Mouse (Mus musculus) CD4-positive, CD25-positive, alpha-beta regulatory T cell, adult 4 months (primary cell): ENCODE data around the gene Tldc1. TPM values are rescaled to one million over a fixed set of nuclear protein-coding genes. Genes with fewer than 3 reads are reported as not detected.

Experiments used
- ATAC-seq: one replicate; pipeline ENCODE4 v1.8.0; 2017
- polyA plus RNA-seq, 2 experiments: library from polyadenylated mRNA; unstranded; fragments of 100-300 nt; shearing (Covaris generic); gene quantifications; one replicate each; pipeline ENCODE4 v1.2.1; 2017

Tldc1 gene
- polyA plus RNA-seq, 2 experiments from 2014 or later = 6.5 to 14.3 TPM

DNA sequence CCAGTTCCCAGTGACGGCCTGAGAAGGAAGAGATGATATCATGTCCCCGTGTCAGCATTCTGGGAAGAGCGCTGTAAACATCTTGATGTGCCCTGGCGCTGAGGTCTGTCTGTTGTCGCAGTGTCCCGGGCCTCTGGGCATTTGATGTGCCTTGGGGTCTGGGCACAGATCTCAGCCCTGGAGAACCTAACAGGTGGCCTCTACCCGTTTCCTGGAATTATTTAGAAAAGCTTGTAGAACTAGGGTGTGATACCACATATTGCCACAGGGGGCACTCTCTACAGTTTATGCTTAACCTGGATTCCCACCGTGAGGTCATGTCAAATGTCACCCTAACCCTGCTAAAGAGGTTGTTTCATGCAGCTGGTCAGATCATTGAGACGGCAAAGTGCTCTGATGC, 60.5 kb downstream of the Tldc1 start:
- no peak for ATAC-seq

GRCm38 (mm10) chr8:119716730-119717299, 61.4 kb downstream of the Tldc1 start:
- no peak for ATAC-seq

DNA sequence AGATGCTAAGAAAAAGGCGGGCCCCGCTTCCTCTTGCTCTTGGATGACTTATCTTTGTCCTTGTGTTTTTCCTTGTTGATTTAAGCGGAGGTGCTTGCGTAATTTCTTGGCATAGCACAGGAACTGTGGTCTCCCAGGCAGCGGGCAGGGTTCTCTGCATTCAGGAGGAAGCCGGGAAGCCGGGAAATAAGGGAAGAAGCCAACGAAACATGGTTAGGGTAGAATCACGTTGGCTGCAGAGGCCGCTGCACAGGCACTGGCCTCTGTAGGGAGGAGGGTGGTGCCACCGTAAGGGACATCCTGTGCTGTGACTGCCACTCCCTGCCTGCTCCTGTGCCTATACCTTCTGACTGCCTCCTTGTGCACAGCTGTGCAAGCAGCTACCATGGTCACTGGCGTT, 63.0 kb downstream of the Tldc1 start:
- ATAC-seq = no peak

DNA sequence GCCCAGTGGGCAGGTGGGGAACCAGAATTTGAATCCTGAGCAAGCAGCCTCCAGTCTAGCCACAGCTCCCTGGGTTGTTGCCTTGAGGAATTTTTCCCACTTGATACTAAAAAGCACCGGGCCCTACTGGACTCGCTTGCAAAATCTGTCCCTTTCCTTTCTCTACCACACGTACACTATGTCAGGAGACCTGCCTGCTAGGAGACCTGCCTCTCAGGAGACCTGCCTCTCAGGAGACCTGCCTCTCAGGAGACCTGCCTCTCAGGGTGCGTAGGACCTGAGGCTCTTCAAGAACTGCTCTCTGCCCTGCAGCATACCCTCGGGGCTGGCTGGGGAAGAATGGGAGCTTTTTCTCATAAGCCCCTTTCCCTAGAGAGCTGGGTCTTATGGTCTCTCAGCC, 64.8 kb downstream of the Tldc1 start:
- no peak for ATAC-seq

DNA sequence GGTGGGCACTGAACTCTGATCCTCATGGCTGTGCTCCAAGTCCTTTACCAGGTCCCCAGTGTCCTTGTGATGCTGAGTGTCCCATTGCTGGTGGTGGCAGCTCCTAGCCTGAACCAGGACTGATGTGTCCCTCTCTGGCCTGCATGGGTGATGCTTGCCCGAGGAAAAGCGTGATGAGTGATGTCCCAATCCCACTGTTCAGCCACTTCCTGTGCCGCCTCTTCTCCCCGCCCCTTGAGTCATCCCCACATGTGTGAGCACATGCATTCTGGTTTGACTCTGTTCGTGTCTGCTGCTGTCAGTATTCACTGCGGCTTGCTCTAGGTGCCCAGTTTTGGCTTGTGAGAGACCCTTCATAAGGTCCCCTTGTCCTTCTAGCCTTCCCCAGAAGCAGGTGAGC, 66.0 kb downstream of the Tldc1 start:
- no peak for ATAC-seq

Other genes starting within 250 kb of the Tldc1 start
- gene Mbtps1, start 219.7 kb downstream of the Tldc1 start, polyA plus RNA-seq = 10 to 100 TPM; 45.9 to 90.2 TPM
- gene Hsdl1, start 203.2 kb downstream of the Tldc1 start, polyA plus RNA-seq = 10 to 100 TPM; 68.3 to 83.5 TPM
- not detected for gene Dnaaf1, start 203.2 kb downstream of the Tldc1 start, polyA plus RNA-seq
- gene Taf1c, start 173.2 kb downstream of the Tldc1 start, polyA plus RNA-seq = 10 to 100 TPM; 13.3 to 17.1 TPM
- gene Adad2, start 165.7 kb downstream of the Tldc1 start, polyA plus RNA-seq = not detected
- not detected for gene Kcng4, start 142.7 kb downstream of the Tldc1 start, polyA plus RNA-seq
- gene Wfdc1, start 112.1 kb downstream of the Tldc1 start, polyA plus RNA-seq = not detected
- gene Atp2c2, start 78.4 kb downstream of the Tldc1 start, polyA plus RNA-seq = under 1 TPM in 1 of 2 experiments, not detected in 1; 0.18 TPM
- 100 to 1,000 TPM; 131 to 191 TPM for gene Cotl1, start 62.1 kb upstream of the Tldc1 start, polyA plus RNA-seq
- 10 to 100 TPM in 1 of 2 experiments, 1 to 10 TPM in 1; 6.2 to 11.6 TPM for gene Klhl36, start 83.8 kb upstream of the Tldc1 start, polyA plus RNA-seq
- gene Usp10, start 131.9 kb upstream of the Tldc1 start, polyA plus RNA-seq = 10 to 100 TPM; 56.3 to 97.3 TPM
- gene Gm20388, start 132.4 kb upstream of the Tldc1 start, polyA plus RNA-seq = 10 to 100 TPM; 10.7 to 12.8 TPM
- under 1 TPM; 0.11 to 0.14 TPM for gene Crispld2, start 214.0 kb upstream of the Tldc1 start, polyA plus RNA-seq